In the genomic region with DNA sequence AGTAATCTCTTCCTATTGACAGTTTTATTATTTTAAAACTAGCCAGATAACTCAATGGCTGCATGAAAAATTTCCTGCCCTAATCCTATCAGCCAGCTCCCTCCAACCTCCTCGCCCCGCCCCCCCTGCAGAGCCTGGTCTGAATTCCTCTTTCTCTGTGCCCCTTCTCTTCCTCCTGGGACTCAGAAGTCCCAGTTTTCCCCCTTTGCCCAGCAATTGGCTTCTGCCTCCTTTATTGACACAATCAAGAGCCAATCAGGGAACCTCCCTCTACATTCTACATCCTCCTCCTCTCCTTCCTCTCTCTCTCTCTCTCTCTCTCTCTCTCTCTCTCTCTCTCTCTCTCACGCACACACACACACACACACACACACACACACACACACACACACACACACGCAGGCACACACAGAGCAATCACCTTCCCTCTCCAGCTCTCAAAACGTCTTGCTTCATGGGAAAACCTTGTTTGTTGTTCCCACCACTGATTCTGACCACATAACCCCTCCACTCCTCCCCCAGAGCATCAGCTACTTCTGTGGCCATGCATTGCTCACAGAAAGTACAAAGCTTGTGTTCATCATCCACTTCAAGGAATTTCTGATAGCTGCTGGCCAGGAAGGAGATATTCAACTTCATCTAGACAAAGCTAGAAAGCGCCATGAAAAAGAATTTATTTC, we compare ENCODE assay signal across 8 mouse cellular contexts. TPM values are rescaled to one million over a fixed set of nuclear protein-coding genes. Genes with fewer than 3 reads are reported as not detected.
DNase-seq lines count a peak whose midpoint lies in the region; ATAC-seq lines count a peak whose summit lies in the region.

No protein-coding gene starts in this region.

- peak overlapping the region; percentile 33 for H3K4me2 ChIP-seq in forebrain, embryonic 12.5 days
- H3K4me2 ChIP-seq in hindbrain, embryonic 14.5 days (replicated peaks) = peak overlapping the region; percentile 38
- peak overlapping the region; percentile 25; the same call in 1 of the 2 replicates for H3K4me2 ChIP-seq in limb, embryonic 15.5 days
- H3K4me2 ChIP-seq in neural tube, embryonic 13.5 days = peak overlapping the region; percentile 44

- no peaks in the 10 kb centered on the region for H3K9me3 ChIP-seq in forebrain, embryonic 12.5 days
- H3K9me3 ChIP-seq in hindbrain, embryonic 14.5 days (ENCODE audit: control insufficient read depth, low read length) = no peaks in the 10 kb centered on the region
- no peaks in the 10 kb centered on the region for H3K9me3 ChIP-seq in limb, embryonic 15.5 days
- no peaks in the 10 kb centered on the region for H3K9me3 ChIP-seq in neural tube, embryonic 13.5 days

- no peak overlapping the region for H3K27ac ChIP-seq in forebrain, embryonic 12.5 days
- H3K27ac ChIP-seq in hindbrain, embryonic 14.5 days = peak overlapping the region; percentile 63
- no peak overlapping the region for H3K27ac ChIP-seq in limb, embryonic 15.5 days
- H3K27ac ChIP-seq in neural tube, embryonic 13.5 days (replicated peaks) = no peak overlapping the region

- peak; percentile 21 for DNase-seq in adrenal gland, adult 2 months
- no peak for DNase-seq in adrenal gland, postnatal 25 days
- DNase-seq in MEL-GATA-1-ER (ENCODE audit: extremely low read depth, low read depth) = peak; percentile 93
- peak; percentile 78 for DNase-seq in hindbrain, embryonic 14.5 days (ENCODE audit: low spot score)
- no peak for DNase-seq in thymus, postnatal 10 days (ENCODE audit: low spot score in 2 of 2)

- peaks cover 27% of the 10 kb centered on the region for H3K4me1 ChIP-seq in forebrain, embryonic 12.5 days
- H3K4me1 ChIP-seq in hindbrain, embryonic 14.5 days (replicated peaks; ENCODE audit: control insufficient read depth, insufficient read depth, low read length) = peaks cover 17% of the 10 kb centered on the region
- 0 out of 2 replicates have a peak, but pooled peaks cover 5% of the 10 kb centered on the region for H3K4me1 ChIP-seq in limb, embryonic 15.5 days
- H3K4me1 ChIP-seq in neural tube, embryonic 13.5 days (replicated peaks) = peaks cover 24% of the 10 kb centered on the region

- no peak overlapping the region; the same call in 1 of the 2 replicates for H3K9ac ChIP-seq in forebrain, embryonic 12.5 days
- no peak overlapping the region for H3K9ac ChIP-seq in hindbrain, embryonic 14.5 days
- H3K9ac ChIP-seq in limb, embryonic 15.5 days = no peak overlapping the region
- no peak overlapping the region for H3K9ac ChIP-seq in neural tube, embryonic 13.5 days

- ATAC-seq in forebrain, embryonic 12.5 days (ENCODE audit: low FRiP score) = peak; percentile 72
- ATAC-seq in hindbrain, embryonic 14.5 days (ENCODE audit: low FRiP score) = peak; percentile 82; the same call in 1 of the 2 replicates
- no peak for ATAC-seq in limb, embryonic 15.5 days (ENCODE audit: insufficient number of reproducible peaks, low FRiP score, low TSS enrichment, low read depth)
- ATAC-seq in neural tube, embryonic 13.5 days (ENCODE audit: low read depth) = peak; percentile 58

- H3K36me3 ChIP-seq in forebrain, embryonic 12.5 days (replicated peaks) = no peaks in the 10 kb centered on the region
- no peaks in the 10 kb centered on the region for H3K36me3 ChIP-seq in hindbrain, embryonic 14.5 days (replicated peaks; ENCODE audit: control insufficient read depth, insufficient read depth)
- no peaks in the 10 kb centered on the region for H3K36me3 ChIP-seq in limb, embryonic 15.5 days
- H3K36me3 ChIP-seq in neural tube, embryonic 13.5 days = no peaks in the 10 kb centered on the region

- H3K27me3 ChIP-seq in forebrain, embryonic 12.5 days = peaks cover 77% of the 10 kb centered on the region
- H3K27me3 ChIP-seq in hindbrain, embryonic 14.5 days (ENCODE audit: control insufficient read depth, insufficient read depth, low read length) = no peaks in the 10 kb centered on the region
- H3K27me3 ChIP-seq in limb, embryonic 15.5 days = peaks cover 15% of the 10 kb centered on the region
- H3K27me3 ChIP-seq in neural tube, embryonic 13.5 days = peaks cover 9% of the 10 kb centered on the region; the same call in 1 of the 2 replicates

- H3K4me3 ChIP-seq in forebrain, embryonic 12.5 days (replicated peaks) = no peak overlapping the region
- H3K4me3 ChIP-seq in hindbrain, embryonic 14.5 days (replicated peaks; ENCODE audit: low read length) = no peak overlapping the region
- H3K4me3 ChIP-seq in limb, embryonic 15.5 days = no peak overlapping the region
- H3K4me3 ChIP-seq in neural tube, embryonic 13.5 days = no peak overlapping the region

- WGBS in forebrain, embryonic 12.5 days = 27% methylated on average over 5 of the region's 6 CpGs
- WGBS in hindbrain, embryonic 14.5 days = 25% methylated on average over 5 of the region's 6 CpGs
- 23% methylated on average over 5 of the region's 6 CpGs for WGBS in limb, embryonic 15.5 days
- WGBS in neural tube, embryonic 13.5 days = 28% methylated on average over 5 of the region's 6 CpGs

RNA-seq across cellular contexts. Expression of a gene that starts 47.1 kb away (rescaled TPM):
- 10 to 100 TPM; 27.5 to 29.6 TPM for total RNA-seq in adrenal gland, adult 2 months (2021)
- 5.9 and 9.6 TPM in 2 replicates for polyA plus RNA-seq in adrenal gland, adult 2 months (2012; rRNA removed)
- total RNA-seq in adrenal gland, postnatal 25 days (2021) = 31.0 and 40.5 TPM in 2 replicates
- 31.0 and 33.4 TPM in 2 replicates for polyA plus RNA-seq in forebrain, embryonic 12.5 days (2016; fragmentation: Nextera tagmentation; extraction: Ambion mirVana)
- polyA plus RNA-seq in hindbrain, embryonic 14.5 days (2014; fragmentation: Nextera tagmentation; extraction: Ambion mirVana) = 33.6 and 34.2 TPM in 2 replicates
- polyA plus RNA-seq in limb, embryonic 15.5 days (2015; fragmentation: Nextera tagmentation; extraction: Ambion mirVana) = 12.3 and 14.3 TPM in 2 replicates
- polyA plus RNA-seq in neural tube, embryonic 13.5 days (2015; fragmentation: Nextera tagmentation; extraction: Ambion mirVana) = 16.9 and 17.6 TPM in 2 replicates

RNA-seq across cellular contexts. Expression of a gene that starts 47.1 kb away (rescaled TPM):
- total RNA-seq in adrenal gland, adult 2 months (2021) = 10 to 100 TPM; 10.1 to 10.6 TPM
- polyA plus RNA-seq in adrenal gland, adult 2 months (2012; rRNA removed) = 3.5 and 6.3 TPM in 2 replicates
- 9.8 and 10.6 TPM in 2 replicates for total RNA-seq in adrenal gland, postnatal 25 days (2021)
- polyA plus RNA-seq in forebrain, embryonic 12.5 days (2016; fragmentation: Nextera tagmentation; extraction: Ambion mirVana) = 18.8 TPM in 2 replicates
- 13.2 and 14.3 TPM in 2 replicates for polyA plus RNA-seq in hindbrain, embryonic 14.5 days (2014; fragmentation: Nextera tagmentation; extraction: Ambion mirVana)
- 14.7 and 14.8 TPM in 2 replicates for polyA plus RNA-seq in limb, embryonic 15.5 days (2015; fragmentation: Nextera tagmentation; extraction: Ambion mirVana)
- 10.3 and 10.5 TPM in 2 replicates for polyA plus RNA-seq in neural tube, embryonic 13.5 days (2015; fragmentation: Nextera tagmentation; extraction: Ambion mirVana)

Comparison
In these comparisons a context has a peak if more than half of its experiments do, and no peak if none do; other contexts are left out.
1. DNase-seq: peak in adrenal gland, adult 2 months (single experiment), MEL-GATA-1-ER (single experiment) and hindbrain, embryonic 14.5 days (single experiment); none in adrenal gland, postnatal 25 days (single experiment) and thymus, postnatal 10 days (0 of 2).
2. Peak in every context shown above with its lines, with median percentiles within 50 percentile points of each other: H3K4me2 ChIP-seq.